Mouse (Mus musculus): ENCODE data around the gene Zmat5. TPM values are rescaled to one million over a fixed set of nuclear protein-coding genes. Genes with fewer than 3 reads are reported as not detected.
A peak's percentile ranks its signal among the peaks of the same experiment; 100 is the strongest.

Zmat5 gene
- total RNA-seq, 2 experiments from 2014 or later, result 10.8 to 38.8 TPM

- peak; percentile 58 for ATAC-seq (replicated peaks; ENCODE audit: poor library complexity)
These were observed 15.7 kb upstream of the Zmat5 start for GRCm38 (mm10) chr11:4688632-4689380.

- ATAC-seq (replicated peaks; ENCODE audit: poor library complexity), result no peak
These were observed 14.1 kb upstream of the Zmat5 start for GRCm38 (mm10) chr11:4690353-4690752.

GRCm38 (mm10) chr11:4691213-4691612 is 13.3 kb upstream of the Zmat5 start:
- no peak for ATAC-seq (replicated peaks; ENCODE audit: poor library complexity)

GRCm38 (mm10) chr11:4692162-4692561 is 12.3 kb upstream of the Zmat5 start:
- no peak for ATAC-seq (replicated peaks; ENCODE audit: poor library complexity)

- peak; percentile 72 for ATAC-seq (replicated peaks; ENCODE audit: poor library complexity)
These were observed 7.2 kb upstream of the Zmat5 start for GRCm38 (mm10) chr11:4697043-4697983.

GRCm38 (mm10) chr11:4700726-4701125 is 3.8 kb upstream of the Zmat5 start:
- no peak for ATAC-seq (replicated peaks; ENCODE audit: poor library complexity)

- ATAC-seq (replicated peaks; ENCODE audit: poor library complexity), result peak; percentile 3; the same call in 1 of the 2 replicates
These were observed 798 bp upstream of the Zmat5 start for GRCm38 (mm10) chr11:4703688-4704071.

- ATAC-seq (replicated peaks; ENCODE audit: poor library complexity), result no peak
These were observed 700 bp downstream of the Zmat5 start for GRCm38 (mm10) chr11:4705178-4705577.

- ATAC-seq (replicated peaks; ENCODE audit: poor library complexity), result 0 out of 2 replicates have a peak, but pooled peaks have one; percentile 26
These were observed 5.7 kb downstream of the Zmat5 start for GRCm38 (mm10) chr11:4710188-4710587.

- ATAC-seq (replicated peaks; ENCODE audit: poor library complexity), result no peak
These were observed 8.3 kb downstream of the Zmat5 start for GRCm38 (mm10) chr11:4712822-4713221.

- ATAC-seq (replicated peaks; ENCODE audit: poor library complexity), result peak; percentile 90
These were observed 10.2 kb downstream of the Zmat5 start for GRCm38 (mm10) chr11:4714727-4715126.

- no peak for ATAC-seq (replicated peaks; ENCODE audit: poor library complexity)
These were observed 11.1 kb downstream of the Zmat5 start for GRCm38 (mm10) chr11:4715596-4715995.

- no peak for ATAC-seq (replicated peaks; ENCODE audit: poor library complexity)
These were observed 12.2 kb downstream of the Zmat5 start for GRCm38 (mm10) chr11:4716530-4717236.

- ATAC-seq (replicated peaks; ENCODE audit: poor library complexity), result no peak
These were observed 14.1 kb downstream of the Zmat5 start for GRCm38 (mm10) chr11:4718548-4718947.

GRCm38 (mm10) chr11:4719961-4720360 is 15.5 kb downstream of the Zmat5 start:
- no peak for ATAC-seq (replicated peaks; ENCODE audit: poor library complexity)

GRCm38 (mm10) chr11:4720393-4720792 is 15.9 kb downstream of the Zmat5 start:
- ATAC-seq (replicated peaks; ENCODE audit: poor library complexity), result no peak

GRCm38 (mm10) chr11:4720900-4721580 is 16.6 kb downstream of the Zmat5 start:
- no peak for ATAC-seq (replicated peaks; ENCODE audit: poor library complexity)

- no peak for ATAC-seq (replicated peaks; ENCODE audit: poor library complexity)
These were observed 17.2 kb downstream of the Zmat5 start for GRCm38 (mm10) chr11:4721728-4722127.

- ATAC-seq (replicated peaks; ENCODE audit: poor library complexity), result peak; percentile 83
These were observed 25.1 kb downstream of the Zmat5 start for GRCm38 (mm10) chr11:4729603-4730002.

- ATAC-seq (replicated peaks; ENCODE audit: poor library complexity), result no peak
These were observed 25.6 kb downstream of the Zmat5 start for GRCm38 (mm10) chr11:4730096-4730495.

- ATAC-seq (replicated peaks; ENCODE audit: poor library complexity), result no peak
These were observed 26.4 kb downstream of the Zmat5 start for GRCm38 (mm10) chr11:4730913-4731312.
